Comparison of ENCODE assay signal across 19 mouse cellular contexts in the genomic region with DNA sequence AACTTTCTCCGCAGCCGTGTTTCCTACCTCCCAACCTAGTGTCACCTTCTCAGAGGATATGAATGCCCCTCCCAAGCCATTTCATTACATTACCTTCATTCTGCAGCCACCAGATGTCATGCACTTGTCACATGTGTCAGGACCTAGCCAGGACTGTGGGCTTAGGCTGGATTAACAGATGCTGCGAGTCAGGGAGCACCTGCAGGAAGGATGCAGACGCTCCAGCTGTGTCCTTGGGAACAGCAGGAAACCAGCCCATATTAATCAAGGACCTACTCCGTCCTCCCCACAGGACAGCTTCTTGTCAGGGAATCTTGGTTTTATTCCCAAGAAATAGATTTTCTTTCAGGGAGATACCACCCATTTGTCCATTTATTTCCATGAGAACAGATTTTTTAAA. TPM values are rescaled to one million over a fixed set of nuclear protein-coding genes. Genes with fewer than 3 reads are reported as not detected.
DNase-seq lines count a peak whose midpoint lies in the region; ATAC-seq and TF ChIP-seq lines count a peak whose summit lies in the region.
"Had no signal": no experiment of that assay in that cellular context is flagged by ENCODE, and none has a peak within 500 bp of the region (broad histone marks: within the 10 kb centered on the region; RNA-seq: fewer than 3 reads in every experiment).

No protein-coding gene starts in this region.

- DNase-seq in heart, adult 11 months = peak; percentile 90
- DNase-seq in heart, adult 2 months = no peak
- peak; percentile 16 for DNase-seq in midbrain, postnatal 0 days (ENCODE audit: low spot score)
- no peak for DNase-seq in midbrain, embryonic 14.5 days
- peak; percentile 54 for DNase-seq in ES-CJ7 (ENCODE audit: low read depth, low spot score)
- no peak for DNase-seq in hindbrain, postnatal 0 days (ENCODE audit: low spot score)
- DNase-seq in frontal cortex, postnatal 25 days (ENCODE audit: low spot score in 2 of 2) = no peak
- DNase-seq: adrenal gland, postnatal 14 days; cerebellum, adult 9-11 months; forebrain, postnatal 0 days; heart, postnatal 10 days; kidney, postnatal 4 days; lung, adult 18-20 months; thymus, postnatal 14 days had no signal

- no peaks in the 10 kb centered on the region for H3K9me3 ChIP-seq in midbrain, postnatal 0 days (ENCODE audit: low read length)
- H3K9me3 ChIP-seq in midbrain, embryonic 14.5 days (ENCODE audit: control insufficient read depth, low read length) = no peaks in the 10 kb centered on the region
- H3K9me3 ChIP-seq in hindbrain, postnatal 0 days (ENCODE audit: low read length) = no peaks in the 10 kb centered on the region
- H3K9me3 ChIP-seq: heart, embryonic 12.5 days; limb, embryonic 13.5 days; liver, embryonic 12.5 days; midbrain, embryonic 15.5 days had no signal

- TF ChIP-seq POLR2A in heart, adult 2 months (IDR thresholded peaks at IDR 0.05; ENCODE audit: insufficient read depth, low read depth, low read length) = no peak

- no peaks in the 10 kb centered on the region for H3K27me3 ChIP-seq in heart, adult 2 months (ENCODE audit: control insufficient read depth, insufficient read depth, low read length)
- no peaks in the 10 kb centered on the region for H3K27me3 ChIP-seq in midbrain, postnatal 0 days (ENCODE audit: insufficient read depth, low read length)
- H3K27me3 ChIP-seq in midbrain, embryonic 14.5 days (ENCODE audit: control insufficient read depth, insufficient read depth, low read length) = no peaks in the 10 kb centered on the region
- no peaks in the 10 kb centered on the region for H3K27me3 ChIP-seq in hindbrain, postnatal 0 days (ENCODE audit: insufficient read depth, low read length)
- H3K27me3 ChIP-seq: heart, embryonic 12.5 days; limb, embryonic 13.5 days; liver, embryonic 12.5 days; midbrain, embryonic 15.5 days had no signal

- no peak for TF ChIP-seq CTCF in heart, adult 2 months (IDR thresholded peaks at IDR 0.05)
- no peak for TF ChIP-seq CTCF in midbrain, postnatal 0 days (IDR thresholded peaks at IDR 0.05)
- no peak for TF ChIP-seq CTCF in hindbrain, postnatal 0 days (IDR thresholded peaks at IDR 0.05; ENCODE audit: low read depth)

- 42% methylated on average over 5 of the region's 5 CpGs for WGBS in heart, adult 2 months
- 39% methylated on average over 5 of the region's 5 CpGs for WGBS in midbrain, postnatal 0 days
- WGBS in midbrain, embryonic 14.5 days = 50% methylated on average over 5 of the region's 5 CpGs
- 50% methylated on average over 5 of the region's 5 CpGs for WGBS in hindbrain, postnatal 0 days

- ATAC-seq in midbrain, postnatal 0 days (ENCODE audit: low FRiP score) = no peak
- no peak for ATAC-seq in midbrain, embryonic 14.5 days (ENCODE audit: low FRiP score, low TSS enrichment)
- ATAC-seq in hindbrain, postnatal 0 days = 0 out of 2 replicates have a peak, but pooled peaks have one; percentile 34
- ATAC-seq: forebrain, postnatal 0 days; intestine, postnatal 0 days; liver, embryonic 12.5 days; midbrain, embryonic 15.5 days had no signal

- H3K4me1 ChIP-seq in heart, adult 2 months (ENCODE audit: control insufficient read depth, insufficient read depth, low read length) = peaks cover 1% of the 10 kb centered on the region; the same call in 1 of the 2 replicates
- H3K4me1 ChIP-seq in midbrain, postnatal 0 days (ENCODE audit: insufficient read depth, low read length) = peaks cover 2% of the 10 kb centered on the region; the same call in 1 of the 2 replicates
- 0 out of 2 replicates have a peak, but pooled peaks cover under 1% of the 10 kb centered on the region for H3K4me1 ChIP-seq in midbrain, embryonic 14.5 days (ENCODE audit: control insufficient read depth, insufficient read depth, low read length)
- no peaks in the 10 kb centered on the region for H3K4me1 ChIP-seq in hindbrain, postnatal 0 days (ENCODE audit: insufficient read depth, low read length)

- no peak overlapping the region for H3K27ac ChIP-seq in heart, adult 2 months
- H3K27ac ChIP-seq in midbrain, postnatal 0 days (ENCODE audit: low read depth, low read length) = no peak overlapping the region
- no peak overlapping the region for H3K27ac ChIP-seq in midbrain, embryonic 14.5 days (replicated peaks; ENCODE audit: low read depth, low read length)
- no peak overlapping the region for H3K27ac ChIP-seq in hindbrain, postnatal 0 days
- H3K27ac ChIP-seq: limb, embryonic 13.5 days; liver, embryonic 12.5 days; midbrain, embryonic 15.5 days had no signal

- TF ChIP-seq EP300 in heart, adult 2 months (IDR thresholded peaks at IDR 0.05; ENCODE audit: insufficient read depth, low read depth, low read length) = no peak

- no peak overlapping the region for H3K9ac ChIP-seq in heart, adult 2 months (ENCODE audit: low read depth, low read length)
- H3K9ac ChIP-seq in midbrain, postnatal 0 days (replicated peaks; ENCODE audit: low read length, poor library complexity, severe bottlenecking) = no peak overlapping the region
- H3K9ac ChIP-seq in midbrain, embryonic 14.5 days (replicated peaks; ENCODE audit: low read length) = no peak overlapping the region
- 0 out of 2 replicates have a peak overlapping the region, but pooled peaks have one; percentile 9 for H3K9ac ChIP-seq in hindbrain, postnatal 0 days (replicated peaks; ENCODE audit: low read length)
- H3K9ac ChIP-seq: forebrain, postnatal 0 days; heart, embryonic 12.5 days; limb, embryonic 13.5 days; liver, embryonic 12.5 days; midbrain, embryonic 15.5 days had no signal

- no peak overlapping the region for H3K4me2 ChIP-seq in midbrain, postnatal 0 days (ENCODE audit: low read depth, low read length, poor library complexity, severe bottlenecking)
- H3K4me2 ChIP-seq in midbrain, embryonic 14.5 days (ENCODE audit: low read length) = no peak overlapping the region
- no peak overlapping the region for H3K4me2 ChIP-seq in hindbrain, postnatal 0 days (ENCODE audit: low read depth, low read length)
- H3K4me2 ChIP-seq: heart, embryonic 12.5 days; limb, embryonic 13.5 days; liver, embryonic 12.5 days; midbrain, embryonic 15.5 days had no signal

- H3K79me2 ChIP-seq in heart, adult 2 months (replicated peaks; ENCODE audit: control insufficient read depth, insufficient read depth, low read length) = no peaks in the 10 kb centered on the region

- no peaks in the 10 kb centered on the region for H3K36me3 ChIP-seq in heart, adult 2 months (ENCODE audit: control insufficient read depth, insufficient read depth, low read length)
- peaks cover 35% of the 10 kb centered on the region for H3K36me3 ChIP-seq in midbrain, postnatal 0 days (ENCODE audit: insufficient read depth, low read length)
- H3K36me3 ChIP-seq in midbrain, embryonic 14.5 days (ENCODE audit: control insufficient read depth, insufficient read depth, low read length) = peaks cover 37% of the 10 kb centered on the region
- H3K36me3 ChIP-seq in hindbrain, postnatal 0 days (ENCODE audit: insufficient read depth, low read length) = peaks cover 23% of the 10 kb centered on the region

- intact Hi-C loops in heart, adult 2 months (cut with DNase I) = no loop called here

- no peak overlapping the region for H3K4me3 ChIP-seq in heart, adult 2 months
- H3K4me3 ChIP-seq in midbrain, postnatal 0 days (ENCODE audit: low read depth, low read length) = no peak overlapping the region
- H3K4me3 ChIP-seq in midbrain, embryonic 14.5 days (replicated peaks; ENCODE audit: low read depth, low read length) = no peak overlapping the region
- no peak overlapping the region for H3K4me3 ChIP-seq in hindbrain, postnatal 0 days (ENCODE audit: low read length)
- H3K4me3 ChIP-seq: heart, embryonic 12.5 days; limb, embryonic 13.5 days; liver, embryonic 12.5 days; midbrain, embryonic 15.5 days had no signal

RNA-seq across cellular contexts. Expression of a gene that starts 6.4 kb away (rescaled TPM):
- total RNA-seq in heart, adult 2 months (2021) = 1 to 10 TPM; 6.6 to 8.0 TPM
- polyA plus RNA-seq in heart, adult 2 months (2012; rRNA removed) = 5.6 and 7.1 TPM in 2 replicates
- total RNA-seq in midbrain, postnatal 0 days (2014; rRNA removed) = 17.5 and 25.1 TPM in 2 replicates
- 6.0 and 6.9 TPM in 2 replicates for polyA plus RNA-seq in midbrain, postnatal 0 days (2015; fragmentation: Nextera tagmentation; extraction: Ambion mirVana)
- polyA plus RNA-seq in midbrain, embryonic 14.5 days (2014; fragmentation: Nextera tagmentation; extraction: Ambion mirVana) = 8.3 and 8.6 TPM in 2 replicates
- total RNA-seq in hindbrain, postnatal 0 days (2014; rRNA removed) = 13.9 and 18.3 TPM in 2 replicates
- 5.4 and 5.8 TPM in 2 replicates for polyA plus RNA-seq in hindbrain, postnatal 0 days (2015; fragmentation: Nextera tagmentation; extraction: Ambion mirVana)

RNA-seq across cellular contexts. Expression of a gene that starts 14.2 kb away (rescaled TPM):
- total RNA-seq in heart, adult 2 months (2021) = 10 to 100 TPM; 25.8 to 29.5 TPM
- polyA plus RNA-seq in heart, adult 2 months (2012; rRNA removed) = 18.7 and 28.7 TPM in 2 replicates
- 55.0 and 60.7 TPM in 2 replicates for total RNA-seq in midbrain, postnatal 0 days (2014; rRNA removed)
- 21.0 and 24.3 TPM in 2 replicates for polyA plus RNA-seq in midbrain, postnatal 0 days (2015; fragmentation: Nextera tagmentation; extraction: Ambion mirVana)
- polyA plus RNA-seq in midbrain, embryonic 14.5 days (2014; fragmentation: Nextera tagmentation; extraction: Ambion mirVana) = 24.3 and 28.7 TPM in 2 replicates
- total RNA-seq in hindbrain, postnatal 0 days (2014; rRNA removed) = 57.1 and 85.4 TPM in 2 replicates
- polyA plus RNA-seq in hindbrain, postnatal 0 days (2015; fragmentation: Nextera tagmentation; extraction: Ambion mirVana) = 19.2 and 22.7 TPM in 2 replicates

RNA-seq across cellular contexts. Expression of a gene that starts 27.5 kb away (rescaled TPM):
- total RNA-seq in heart, adult 2 months (2021) = 100 to 1,000 TPM; 100 to 122 TPM
- 190 and 223 TPM in 2 replicates for polyA plus RNA-seq in heart, adult 2 months (2012; rRNA removed)
- total RNA-seq in midbrain, postnatal 0 days (2014; rRNA removed) = 17.7 and 19.8 TPM in 2 replicates
- 11.7 and 13.7 TPM in 2 replicates for polyA plus RNA-seq in midbrain, postnatal 0 days (2015; fragmentation: Nextera tagmentation; extraction: Ambion mirVana)
- polyA plus RNA-seq in midbrain, embryonic 14.5 days (2014; fragmentation: Nextera tagmentation; extraction: Ambion mirVana) = 7.3 and 9.1 TPM in 2 replicates
- total RNA-seq in hindbrain, postnatal 0 days (2014; rRNA removed) = 32.8 and 36.5 TPM in 2 replicates
- 19.9 and 21.3 TPM in 2 replicates for polyA plus RNA-seq in hindbrain, postnatal 0 days (2015; fragmentation: Nextera tagmentation; extraction: Ambion mirVana)

RNA-seq across cellular contexts. Expression of a gene that starts 54.9 kb away (rescaled TPM):
- total RNA-seq in heart, adult 2 months (2021) = 10 to 100 TPM; 11.0 to 13.5 TPM
- polyA plus RNA-seq in heart, adult 2 months (2012; rRNA removed) = 10.6 and 10.9 TPM in 2 replicates
- 25.7 and 30.0 TPM in 2 replicates for total RNA-seq in midbrain, postnatal 0 days (2014; rRNA removed)
- polyA plus RNA-seq in midbrain, postnatal 0 days (2015; fragmentation: Nextera tagmentation; extraction: Ambion mirVana) = 13.3 and 15.6 TPM in 2 replicates
- polyA plus RNA-seq in midbrain, embryonic 14.5 days (2014; fragmentation: Nextera tagmentation; extraction: Ambion mirVana) = 22.5 and 30.0 TPM in 2 replicates
- 34.1 and 35.4 TPM in 2 replicates for total RNA-seq in hindbrain, postnatal 0 days (2014; rRNA removed)
- 17.3 and 18.0 TPM in 2 replicates for polyA plus RNA-seq in hindbrain, postnatal 0 days (2015; fragmentation: Nextera tagmentation; extraction: Ambion mirVana)

Comparison
In these comparisons a context has a peak if more than half of its experiments do, and no peak if none do; other contexts are left out.
1. DNase-seq: peak in heart, adult 11 months (single experiment), midbrain, postnatal 0 days (single experiment) and ES-CJ7 (single experiment); none in heart, adult 2 months (0 of 2), midbrain, embryonic 14.5 days (single experiment), hindbrain, postnatal 0 days (single experiment) and frontal cortex, postnatal 25 days (0 of 2).